Mouse (Mus musculus): Measurements from ENCODE around the gene Rpl24. TPM values are rescaled to one million over a fixed set of nuclear protein-coding genes. Genes with fewer than 3 reads are reported as not detected.
"Not testable (repeated sequence)": the region's sequence is repeated elsewhere in the genome, so short reads cannot be mapped to it uniquely, and the experiment has no call there.

The Rpl24 gene
- total RNA-seq (2021), result 100 to 1,000 TPM; 333 to 350 TPM
- long read RNA-seq, experiment 1, transcript Rpl24-201 (6 exons, 677 nt), result major isoform, 125 of 133 reads
- long read RNA-seq, experiment 1, transcript Rpl24-204 (5 exons, 639 nt), result minor isoform, 7 of 133 reads
- long read RNA-seq, experiment 1, partial matches to known transcripts, result 0 of 133 reads
- long read RNA-seq, experiment 1, other reads (novel, unspliced or antisense), result 1 of 133 reads
- long read RNA-seq, experiment 2, transcript Rpl24-204 (5 exons, 639 nt), result minor isoform, 5 of 93 reads
- long read RNA-seq, experiment 2, transcript Rpl24-201 (6 exons, 677 nt), result major isoform, 85 of 93 reads
- long read RNA-seq, experiment 2, partial matches to known transcripts, result 1 of 93 reads
- long read RNA-seq, experiment 2, other reads (novel, unspliced or antisense), result 2 of 93 reads

- intact Hi-C loops (cut with DNase I), result no loop called here
- peak; percentile 96 to 98 for DNase-seq (ENCODE audit: low spot score in 2 of 2)
Observed at GRCm38 (mm10) chr16:55966212-55966871, at the start of gene Rpl24. Gene Rpl24 (plus strand): TSS chr16:55966275.

GRCm38 (mm10) chr16:55922079-55922478 lies 44.0 kb upstream of the Rpl24 start:
- no peak for DNase-seq (ENCODE audit: low spot score in 2 of 2)
- intact Hi-C loops (cut with DNase I), result no loop called here

GRCm38 (mm10) chr16:55924010-55924409 lies 42.1 kb upstream of the Rpl24 start:
- intact Hi-C loops (cut with DNase I), result no loop called here
- no peak for DNase-seq (ENCODE audit: low spot score in 2 of 2)

- DNase-seq (ENCODE audit: low spot score in 2 of 2), result peak; percentile 28 to 33
- intact Hi-C loops (cut with DNase I), result no loop called here
Observed at GRCm38 (mm10) chr16:55933681-55934343, 32.3 kb upstream of the Rpl24 start.

- DNase-seq (ENCODE audit: low spot score in 2 of 2), result peak; percentile 91 to 95
- intact Hi-C loops (cut with DNase I), result no loop called here
Observed at GRCm38 (mm10) chr16:55934453-55935037, 31.5 kb upstream of the Rpl24 start, which contains the start of gene Cep97. Gene Cep97 (minus strand): TSS chr16:55934855.

- intact Hi-C loops (cut with DNase I), result no loop called here
Observed at GRCm38 (mm10) chr16:55938761-55939160, 27.3 kb upstream of the Rpl24 start.

GRCm38 (mm10) chr16:55939703-55940102 lies 26.4 kb upstream of the Rpl24 start:
- no peak for DNase-seq (ENCODE audit: low spot score in 2 of 2)
- intact Hi-C loops (cut with DNase I), result no loop called here

More at GRCm38 (mm10) chr16:55938761-55939160, 27.3 kb upstream of the Rpl24 start:
- no peak for DNase-seq (ENCODE audit: low spot score in 2 of 2)

- no peak for DNase-seq (ENCODE audit: low spot score in 2 of 2)
- intact Hi-C loops (cut with DNase I), result no loop called here
Observed at GRCm38 (mm10) chr16:55940781-55941180, 25.3 kb upstream of the Rpl24 start.

GRCm38 (mm10) chr16:55947266-55947665 lies 18.8 kb upstream of the Rpl24 start:
- intact Hi-C loops (cut with DNase I), result no loop called here
- DNase-seq (ENCODE audit: low spot score in 2 of 2), result no peak

- DNase-seq (ENCODE audit: low spot score in 2 of 2); intact Hi-C loops (cut with DNase I): not testable (repeated sequence)
Observed at GRCm38 (mm10) chr16:55947876-55948410, 18.1 kb upstream of the Rpl24 start.

GRCm38 (mm10) chr16:55948963-55949362 lies 17.1 kb upstream of the Rpl24 start:
- no peak for DNase-seq (ENCODE audit: low spot score in 2 of 2)
- intact Hi-C loops (cut with DNase I), result no loop called here

GRCm38 (mm10) chr16:55950462-55950861 lies 15.6 kb upstream of the Rpl24 start:
- intact Hi-C loops (cut with DNase I), result no loop called here
- no peak for DNase-seq (ENCODE audit: low spot score in 2 of 2)

GRCm38 (mm10) chr16:55950946-55951678 lies 15.0 kb upstream of the Rpl24 start:
- intact Hi-C loops (cut with DNase I), result loop anchor here (1.0 kb wide), 1 partner anchor 113 kb away; no protein-coding TSS in a partner anchor
- DNase-seq (ENCODE audit: low spot score in 2 of 2), result peak; percentile 78 to 84

- DNase-seq (ENCODE audit: low spot score in 2 of 2), result no peak
- intact Hi-C loops (cut with DNase I), result loop anchor here (1.0 kb wide), 1 partner anchor 112 kb away; no protein-coding TSS in a partner anchor
Observed at GRCm38 (mm10) chr16:55951679-55952327, 14.3 kb upstream of the Rpl24 start.

- no peak for DNase-seq (ENCODE audit: low spot score in 2 of 2)
- intact Hi-C loops (cut with DNase I), result no loop called here
Observed at GRCm38 (mm10) chr16:55952771-55953170, 13.3 kb upstream of the Rpl24 start.

GRCm38 (mm10) chr16:55954196-55954595 lies 11.9 kb upstream of the Rpl24 start:
- intact Hi-C loops (cut with DNase I); DNase-seq (ENCODE audit: low spot score in 2 of 2): not testable (repeated sequence)

GRCm38 (mm10) chr16:55963068-55963467 lies 3.0 kb upstream of the Rpl24 start:
- DNase-seq (ENCODE audit: low spot score in 2 of 2); intact Hi-C loops (cut with DNase I): not testable (repeated sequence)

Measured in left cerebral cortex, postnatal 14 days (tissue).